Mouse (Mus musculus) hindbrain, embryonic 12.5 days (tissue): ENCODE data around the gene Got2. TPM values are rescaled to one million over a fixed set of nuclear protein-coding genes. Genes with fewer than 3 reads are reported as not detected.

Experiments
- ATAC-seq: fragments of 200-750 bp; cut with Nextera tagmentation; 2 replicates; pipeline ENCODE4 v1.8.0; 2017; ENCODE audit warnings: moderate TSS enrichment; ENCODE audit not compliant: low FRiP score
- H3K27ac ChIP-seq: fragments of 300-500 bp; sonication (generic); 2 replicates; pipeline ENCODE4 v1.5.1; 2016; ENCODE audit warnings: mild to moderate bottlenecking
- H3K27me3 ChIP-seq: fragments of 300-500 bp; sonication (generic); 2 replicates; pipeline ENCODE4 v1.6.1; 2016; ENCODE audit warnings: mild to moderate bottlenecking
- H3K36me3 ChIP-seq: fragments of 300-500 bp; sonication (generic); 2 replicates; pipeline ENCODE4 v1.6.1; 2016; ENCODE audit warnings: mild to moderate bottlenecking
- H3K4me1 ChIP-seq: fragments of 300-500 bp; sonication (generic); 2 replicates; pipeline ENCODE4 v1.6.1; 2016
- H3K4me2 ChIP-seq: fragments of 300-500 bp; sonication (generic); replicated peaks from 2 replicates; pipeline ENCODE4 v1.6.1; 2016; ENCODE audit warnings: mild to moderate bottlenecking
- H3K4me3 ChIP-seq: fragments of 300-500 bp; sonication (generic); 2 replicates; pipeline ENCODE4 v1.5.1; 2016; ENCODE audit warnings: mild to moderate bottlenecking
- H3K9ac ChIP-seq: fragments of 300-500 bp; sonication (generic); 2 replicates; pipeline ENCODE4 v1.6.1; 2016; ENCODE audit warnings: mild to moderate bottlenecking, moderate library complexity
- H3K9me3 ChIP-seq: fragments of 300-500 bp; sonication (generic); replicated peaks from 2 replicates; pipeline ENCODE4 v1.6.1; 2016; ENCODE audit warnings: mild to moderate bottlenecking
- WGBS: fragments of 180-500 bp; shearing (Covaris S2); methylation state at CpG from one replicate; pipeline ENCODE4 v1.1.7; 2016; 5-methylcytosine and 5-hydroxymethylcytosine counted together
- polyA plus RNA-seq: library from polyadenylated mRNA; unstranded; fragments of >200 nt; fragmentation: Nextera tagmentation; extraction: Ambion mirVana; gene quantifications from 2 replicates; pipeline ENCODE4 v1.2.1, GENCODE M21; 2016

Got2 gene
- polyA plus RNA-seq: 162 and 164 TPM in 2 replicates

DNA sequence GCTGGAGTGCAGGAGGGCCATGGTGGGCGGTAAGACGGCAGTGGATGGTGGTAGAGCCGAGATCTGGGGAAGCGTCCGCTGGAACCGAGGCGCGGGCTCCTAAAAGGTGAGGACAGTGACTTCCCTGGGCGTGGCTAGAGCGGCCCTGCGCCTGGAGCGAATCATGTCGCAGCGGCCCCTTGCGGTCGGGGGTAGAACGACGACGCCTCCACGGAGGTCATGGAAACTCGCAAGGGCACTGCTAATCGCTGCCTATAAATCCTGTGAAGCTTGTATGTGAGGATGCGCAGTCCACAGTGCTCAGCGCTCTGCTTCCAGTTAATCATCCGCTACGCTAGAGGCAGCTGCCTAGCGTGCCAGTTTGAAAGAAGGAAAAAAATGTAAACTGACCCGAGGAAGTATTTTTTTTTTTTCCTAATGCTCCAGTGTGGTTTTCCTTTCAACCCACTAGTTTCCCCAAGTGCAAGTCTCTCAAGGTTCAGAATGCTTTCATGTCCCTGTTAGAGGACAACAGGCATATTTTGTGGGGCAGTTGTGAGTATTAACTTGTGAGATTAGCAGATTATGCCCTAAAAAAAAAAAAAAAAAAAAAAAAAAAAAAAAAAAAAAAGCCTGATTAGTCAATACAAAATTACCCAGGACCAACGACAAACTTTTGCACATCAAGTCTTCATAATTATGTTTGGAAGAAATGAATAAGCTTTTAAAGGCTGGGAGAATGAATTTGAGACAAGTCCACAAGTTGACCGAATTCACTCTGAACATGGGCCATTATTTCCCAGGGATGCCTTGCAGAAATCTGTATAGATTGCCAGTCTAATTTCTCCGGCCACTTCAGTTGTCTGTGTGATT is at the start of gene Got2:
Gene Got2 (minus strand): TSS at position 263 of the 852 bp plus-strand sequence.
- 8% methylated on average over 31 of the region's 31 CpGs for WGBS
- peak; percentile 92 for ATAC-seq

DNA sequence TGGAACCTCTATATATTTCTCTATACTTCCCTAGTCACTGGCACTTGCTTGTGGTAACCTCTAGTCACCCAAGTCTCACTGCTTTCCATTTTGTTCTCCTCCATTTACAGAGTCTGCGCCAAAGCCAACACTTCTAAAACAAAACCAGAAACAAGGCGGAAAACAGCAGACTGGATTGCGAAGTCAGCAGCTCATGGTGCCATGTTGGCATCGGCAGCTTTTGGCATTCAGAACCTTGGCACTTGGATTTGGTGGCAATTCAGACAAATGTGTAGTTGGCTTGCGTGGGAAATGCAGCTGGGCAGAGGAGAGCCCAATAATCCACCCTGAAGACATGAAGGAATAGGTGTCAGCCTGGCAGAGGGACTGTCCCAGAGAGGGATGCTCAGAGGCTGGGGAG is 44.5 kb upstream of the Got2 start:
- Histone ChIP-seq H3K9ac (no peak overlapping the region), H3K36me3 (no peaks in the 10 kb centered on the region), H3K9me3 (no peaks in the 10 kb centered on the region), H3K27ac (no peak overlapping the region), H3K4me1 (no peaks in the 10 kb centered on the region), H3K4me2 (no peak overlapping the region), H3K4me3 (no peak overlapping the region), H3K27me3 (no peaks in the 10 kb centered on the region)
- ATAC-seq: no peak
- WGBS: 92% methylated on average over 5 of the region's 5 CpGs

More for the DNA sequence above, at the start of gene Got2:
- Histone ChIP-seq H3K4me2 (peak within 1 kb of the TSS; percentile 63), H3K9me3 (no peaks in the 10 kb centered on the region), H3K27me3 (no peaks in the 10 kb centered on the region), H3K36me3 (no peaks in the 10 kb centered on the region), H3K9ac (peak within 1 kb of the TSS; percentile 80), H3K27ac (peak within 1 kb of the TSS; percentile 88), H3K4me3 (peak within 1 kb of the TSS; percentile 90), H3K4me1 (peaks cover 15% of the 10 kb centered on the region)

- Histone ChIP-seq H3K27me3 (no peaks in the 10 kb centered on the region), H3K9ac (no peak overlapping the region), H3K4me1 (no peaks in the 10 kb centered on the region), H3K27ac (no peak overlapping the region), H3K4me2 (no peak overlapping the region), H3K4me3 (no peak overlapping the region), H3K36me3 (no peaks in the 10 kb centered on the region), H3K9me3 (no peaks in the 10 kb centered on the region)
- WGBS: 62% methylated on average over 4 of the region's 4 CpGs
- no peak for ATAC-seq
These were observed 41.5 kb upstream of the Got2 start for GRCm38 (mm10) chr8:95929821-95930220.

- no peak overlapping the region for H3K27ac ChIP-seq
These were observed 27.8 kb upstream of the Got2 start for GRCm38 (mm10) chr8:95916106-95916505.

GRCm38 (mm10) chr8:95914905-95915643 is 26.7 kb upstream of the Got2 start:
- Histone ChIP-seq H3K27ac (no peak overlapping the region), H3K9me3 (no peaks in the 10 kb centered on the region), H3K4me3 (no peak overlapping the region), H3K4me2 (no peak overlapping the region), H3K4me1 (peaks cover 2% of the 10 kb centered on the region; the same call in 1 of the 2 replicates), H3K27me3 (no peaks in the 10 kb centered on the region), H3K36me3 (no peaks in the 10 kb centered on the region), H3K9ac (no peak overlapping the region)
- peak; percentile 83 for ATAC-seq
- WGBS: 9% methylated on average over 7 of the region's 7 CpGs

More at GRCm38 (mm10) chr8:95916106-95916505, 27.8 kb upstream of the Got2 start:
- peak overlapping the region; percentile 23 for H3K4me3 ChIP-seq
- H3K9me3 ChIP-seq: no peaks in the 10 kb centered on the region
- H3K4me2 ChIP-seq: peak overlapping the region; percentile 55
- H3K4me1 ChIP-seq: peaks cover 2% of the 10 kb centered on the region; the same call in 1 of the 2 replicates
- WGBS: 4% methylated on average over 9 of the region's 9 CpGs
- peak; percentile 73 for ATAC-seq
- no peaks in the 10 kb centered on the region for H3K27me3 ChIP-seq
- peak overlapping the region; percentile 53; the same call in 1 of the 2 replicates for H3K9ac ChIP-seq
- H3K36me3 ChIP-seq: no peaks in the 10 kb centered on the region

- no peaks in the 10 kb centered on the region for H3K36me3 ChIP-seq
- H3K27ac ChIP-seq: no peak overlapping the region
- WGBS: 72% methylated on average over 5 of the region's 5 CpGs
- no peak overlapping the region for H3K4me2 ChIP-seq
- peaks cover 2% of the 10 kb centered on the region; the same call in 1 of the 2 replicates for H3K4me1 ChIP-seq
- no peaks in the 10 kb centered on the region for H3K9me3 ChIP-seq
- H3K4me3 ChIP-seq: no peak overlapping the region
- no peak for ATAC-seq
- no peak overlapping the region for H3K9ac ChIP-seq
- no peaks in the 10 kb centered on the region for H3K27me3 ChIP-seq
These were observed 22.9 kb upstream of the Got2 start for GRCm38 (mm10) chr8:95911240-95911639.

DNA sequence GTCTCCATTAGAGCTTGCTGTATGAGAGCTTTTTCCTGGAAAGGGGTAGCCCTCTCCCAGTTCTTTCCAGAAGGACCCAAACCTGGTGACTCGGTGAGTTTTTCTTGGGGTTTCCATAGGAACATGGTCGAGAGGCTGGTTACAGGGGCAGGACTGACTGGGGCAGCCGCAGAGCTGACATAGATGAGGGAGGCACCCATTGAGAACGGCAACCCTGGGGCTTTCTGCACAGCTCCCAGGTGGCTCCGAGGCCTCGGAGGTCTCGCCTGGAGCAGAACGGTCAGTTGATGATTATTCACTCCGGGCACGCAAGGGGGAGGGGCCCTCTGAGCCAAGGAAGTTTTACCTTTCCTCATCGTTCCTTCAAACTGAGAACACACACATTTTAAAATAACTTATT is 19.5 kb upstream of the Got2 start:
- Histone ChIP-seq H3K36me3 (no peaks in the 10 kb centered on the region), H3K4me3 (no peak overlapping the region), H3K4me1 (no peaks in the 10 kb centered on the region), H3K9ac (no peak overlapping the region), H3K9me3 (no peaks in the 10 kb centered on the region), H3K27ac (no peak overlapping the region), H3K4me2 (no peak overlapping the region), H3K27me3 (no peaks in the 10 kb centered on the region)
- 78% methylated on average over 11 of the region's 11 CpGs for WGBS
- ATAC-seq: no peak

- WGBS: 90% methylated on average over 9 of the region's 9 CpGs
- Histone ChIP-seq H3K4me3 (no peak overlapping the region), H3K4me1 (peaks cover 6% of the 10 kb centered on the region; the same call in 1 of the 2 replicates), H3K4me2 (no peak overlapping the region), H3K27ac (no peak overlapping the region), H3K36me3 (no peaks in the 10 kb centered on the region), H3K9ac (no peak overlapping the region), H3K9me3 (no peaks in the 10 kb centered on the region), H3K27me3 (no peaks in the 10 kb centered on the region)
- ATAC-seq: no peak
These were observed 18.4 kb upstream of the Got2 start for GRCm38 (mm10) chr8:95906738-95907137.

GRCm38 (mm10) chr8:95901864-95902263 is 13.5 kb upstream of the Got2 start:
- ATAC-seq: no peak
- Histone ChIP-seq H3K9ac (no peak overlapping the region), H3K9me3 (no peaks in the 10 kb centered on the region), H3K27me3 (no peaks in the 10 kb centered on the region), H3K36me3 (no peaks in the 10 kb centered on the region), H3K4me3 (no peak overlapping the region), H3K4me2 (no peak overlapping the region), H3K4me1 (peaks cover 9% of the 10 kb centered on the region; the same call in 1 of the 2 replicates), H3K27ac (no peak overlapping the region)
- WGBS: 23% methylated on average over 7 of the region's 7 CpGs

DNA sequence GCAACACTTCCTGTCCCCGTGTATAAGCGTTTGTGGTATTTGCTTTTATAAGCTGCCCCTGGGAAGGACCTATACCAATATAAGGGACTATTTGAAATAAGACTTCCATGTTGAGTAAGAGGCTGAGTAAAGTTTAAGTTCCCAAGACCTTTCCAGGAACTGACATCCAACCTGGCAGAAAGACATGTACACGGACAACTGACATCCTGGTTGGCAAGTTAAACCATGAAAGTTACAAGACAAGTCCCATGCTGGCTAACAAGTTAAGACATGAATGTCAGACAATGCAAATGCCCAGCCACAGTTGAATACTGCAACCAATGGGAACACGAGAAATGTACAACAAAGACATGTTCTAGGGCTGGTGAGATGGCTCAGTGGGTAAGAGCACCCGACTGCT is 5.4 kb upstream of the Got2 start:
- no peak overlapping the region for H3K27ac ChIP-seq
- no peak overlapping the region for H3K4me2 ChIP-seq
- no peaks in the 10 kb centered on the region for H3K4me1 ChIP-seq
- H3K36me3 ChIP-seq: no peaks in the 10 kb centered on the region
- H3K27me3 ChIP-seq: no peaks in the 10 kb centered on the region
- no peak overlapping the region for H3K4me3 ChIP-seq
- WGBS: 86% methylated on average over 5 of the region's 5 CpGs
- H3K9ac ChIP-seq: no peak overlapping the region
- no peaks in the 10 kb centered on the region for H3K9me3 ChIP-seq
- ATAC-seq: no peak

GRCm38 (mm10) chr8:95887578-95888284 is 616 bp downstream of the Got2 start:
- no peaks in the 10 kb centered on the region for H3K27me3 ChIP-seq
- H3K9ac ChIP-seq: peak overlapping the region; percentile 80
- H3K4me1 ChIP-seq: peaks cover 15% of the 10 kb centered on the region
- peak overlapping the region; percentile 90 for H3K4me3 ChIP-seq
- H3K9me3 ChIP-seq: no peaks in the 10 kb centered on the region
- H3K36me3 ChIP-seq: no peaks in the 10 kb centered on the region
- H3K4me2 ChIP-seq: peak overlapping the region; percentile 63
- peak overlapping the region; percentile 88 for H3K27ac ChIP-seq
- peak; percentile 96 for ATAC-seq
- WGBS: under 1% methylated on average over 38 of the region's 38 CpGs
